Mouse (Mus musculus) hindbrain, embryonic 10.5 days (tissue): ENCODE data around the gene Zc3hav1l. TPM values are rescaled to one million over a fixed set of nuclear protein-coding genes. Genes with fewer than 3 reads are reported as not detected.
A peak's percentile ranks its signal among the peaks of the same experiment; 100 is the strongest.

Experiments
- DNase-seq: peaks from one replicate; pipeline ENCODE4 v3.0.0-alpha.2; 2017; ENCODE audit warnings: low spot score
- H3K27ac ChIP-seq: fragments of 300-500 bp; sonication (generic); 2 replicates; pipeline ENCODE4 v1.5.1; 2016; ENCODE audit warnings: mild to moderate bottlenecking, moderate library complexity
- H3K27me3 ChIP-seq: fragments of 300-500 bp; sonication (generic); 2 replicates; pipeline ENCODE4 v1.6.1; 2016; ENCODE audit warnings: mild to moderate bottlenecking; ENCODE audit not compliant: poor library complexity, insufficient read depth, severe bottlenecking
- H3K36me3 ChIP-seq: fragments of 300-500 bp; sonication (generic); 2 replicates; pipeline ENCODE4 v1.6.1; 2016; ENCODE audit warnings: mild to moderate bottlenecking, moderate library complexity
- H3K4me1 ChIP-seq: fragments of 300-500 bp; sonication (generic); replicated peaks from 2 replicates; pipeline ENCODE4 v1.6.1; 2016; ENCODE audit warnings: mild to moderate bottlenecking
- H3K4me3 ChIP-seq: fragments of 300-500 bp; sonication (generic); 2 replicates; pipeline ENCODE4 v1.5.1; 2016; ENCODE audit warnings: mild to moderate bottlenecking, moderate library complexity
- H3K9me3 ChIP-seq: fragments of 300-500 bp; sonication (generic); 2 replicates; pipeline ENCODE4 v1.6.1; 2016; ENCODE audit warnings: mild to moderate bottlenecking, moderate library complexity
- WGBS: fragments of 180-500 bp; shearing (Covaris S2); methylation state at CpG from one replicate; pipeline ENCODE4 v1.1.7; 2016; 5-methylcytosine and 5-hydroxymethylcytosine counted together
- polyA plus RNA-seq: library from polyadenylated mRNA; unstranded; fragments of >200 nt; fragmentation: Nextera tagmentation; extraction: Ambion mirVana; gene quantifications from 2 replicates; pipeline ENCODE4 v1.2.1, GENCODE M21; 2016

The Zc3hav1l gene
- polyA plus RNA-seq, 1 experiment from 2014 or later: 13.0 TPM

- Histone ChIP-seq H3K4me3 (no peak overlapping the region), H3K27me3 (no peaks in the 10 kb centered on the region)
- 95% methylated on average over 9 of the region's 9 CpGs for WGBS
Measured at GRCm38 (mm10) chr6:38320621-38321020, 21.6 kb upstream of the Zc3hav1l start.

GRCm38 (mm10) chr6:38316050-38316449 lies 17.0 kb upstream of the Zc3hav1l start:
- Histone ChIP-seq H3K9me3 (no peaks in the 10 kb centered on the region), H3K4me1 (no peaks in the 10 kb centered on the region), H3K36me3 (no peaks in the 10 kb centered on the region), H3K27me3 (no peaks in the 10 kb centered on the region), H3K4me3 (no peak overlapping the region), H3K27ac (no peak overlapping the region)
- WGBS: 87% methylated on average over 4 of the region's 4 CpGs
- DNase-seq: no peak

More at GRCm38 (mm10) chr6:38320621-38321020, 21.6 kb upstream of the Zc3hav1l start:
- H3K9me3 ChIP-seq: no peaks in the 10 kb centered on the region
- no peaks in the 10 kb centered on the region for H3K36me3 ChIP-seq
- no peak overlapping the region for H3K27ac ChIP-seq
- no peak for DNase-seq
- no peaks in the 10 kb centered on the region for H3K4me1 ChIP-seq

- Histone ChIP-seq H3K27me3 (no peaks in the 10 kb centered on the region), H3K9me3 (0 out of 2 replicates have a peak, but pooled peaks cover 2% of the 10 kb centered on the region), H3K4me1 (no peaks in the 10 kb centered on the region), H3K36me3 (no peaks in the 10 kb centered on the region), H3K27ac (no peak overlapping the region), H3K4me3 (no peak overlapping the region)
- no peak for DNase-seq
Measured at GRCm38 (mm10) chr6:38309741-38310140, 10.7 kb upstream of the Zc3hav1l start.

GRCm38 (mm10) chr6:38304981-38305380 lies 5.9 kb upstream of the Zc3hav1l start:
- H3K4me3 ChIP-seq: no peak overlapping the region
- H3K4me1 ChIP-seq: no peaks in the 10 kb centered on the region
- 72% methylated on average over 3 of the region's 3 CpGs for WGBS
- no peak for DNase-seq
- no peak overlapping the region for H3K27ac ChIP-seq
- H3K27me3 ChIP-seq: no peaks in the 10 kb centered on the region
- 0 out of 2 replicates have a peak, but pooled peaks cover 3% of the 10 kb centered on the region for H3K36me3 ChIP-seq
- 0 out of 2 replicates have a peak, but pooled peaks cover 3% of the 10 kb centered on the region for H3K9me3 ChIP-seq

GRCm38 (mm10) chr6:38298246-38298635 lies 818 bp downstream of the Zc3hav1l start:
- peaks cover 38% of the 10 kb centered on the region for H3K36me3 ChIP-seq
- WGBS: 1% methylated on average over 10 of the region's 10 CpGs
- peaks cover 20% of the 10 kb centered on the region for H3K4me1 ChIP-seq
- peak; percentile 68 for DNase-seq
- H3K4me3 ChIP-seq: peak overlapping the region; percentile 83
- peak overlapping the region; percentile 100 for H3K27ac ChIP-seq
- H3K9me3 ChIP-seq: no peaks in the 10 kb centered on the region
- no peaks in the 10 kb centered on the region for H3K27me3 ChIP-seq

- Histone ChIP-seq H3K27me3 (no peaks in the 10 kb centered on the region), H3K4me3 (peak overlapping the region; percentile 83), H3K4me1 (peaks cover 20% of the 10 kb centered on the region), H3K9me3 (no peaks in the 10 kb centered on the region), H3K27ac (peak overlapping the region; percentile 100), H3K36me3 (peaks cover 43% of the 10 kb centered on the region)
- 48% methylated on average over 12 of the region's 12 CpGs for WGBS
- DNase-seq: peak; percentile 48
Measured at GRCm38 (mm10) chr6:38297580-38298245, 1.3 kb downstream of the Zc3hav1l start.

- Histone ChIP-seq H3K27me3 (no peaks in the 10 kb centered on the region), H3K4me1 (peaks cover 14% of the 10 kb centered on the region)
Measured at GRCm38 (mm10) chr6:38293708-38294107, 5.4 kb downstream of the Zc3hav1l start.

GRCm38 (mm10) chr6:38292871-38293646 lies 6.0 kb downstream of the Zc3hav1l start:
- Histone ChIP-seq H3K9me3 (no peaks in the 10 kb centered on the region), H3K27ac (no peak overlapping the region), H3K36me3 (peaks cover 89% of the 10 kb centered on the region), H3K4me3 (no peak overlapping the region), H3K27me3 (no peaks in the 10 kb centered on the region), H3K4me1 (peaks cover 8% of the 10 kb centered on the region)
- WGBS: 45% methylated on average over 11 of the region's 11 CpGs
- DNase-seq: no peak

More at GRCm38 (mm10) chr6:38293708-38294107, 5.4 kb downstream of the Zc3hav1l start:
- Histone ChIP-seq H3K9me3 (no peaks in the 10 kb centered on the region), H3K27ac (no peak overlapping the region), H3K4me3 (no peak overlapping the region), H3K36me3 (peaks cover 82% of the 10 kb centered on the region)
- WGBS: 56% methylated on average over 3 of the region's 3 CpGs
- no peak for DNase-seq

- no peak overlapping the region for H3K4me3 ChIP-seq
- no peaks in the 10 kb centered on the region for H3K4me1 ChIP-seq
- 98% methylated on average over 19 of the region's 19 CpGs for WGBS
- DNase-seq: no peak
- no peak overlapping the region for H3K27ac ChIP-seq
- no peaks in the 10 kb centered on the region for H3K27me3 ChIP-seq
- peaks cover 21% of the 10 kb centered on the region for H3K9me3 ChIP-seq
- peaks cover 58% of the 10 kb centered on the region for H3K36me3 ChIP-seq
Measured at GRCm38 (mm10) chr6:38284422-38284821, 14.6 kb downstream of the Zc3hav1l start.

- no peaks in the 10 kb centered on the region for H3K9me3 ChIP-seq
- no peaks in the 10 kb centered on the region for H3K4me1 ChIP-seq
- no peak for DNase-seq
- no peak overlapping the region for H3K27ac ChIP-seq
- no peaks in the 10 kb centered on the region for H3K36me3 ChIP-seq
- WGBS: 76% methylated on average over 7 of the region's 7 CpGs
- no peak overlapping the region for H3K4me3 ChIP-seq
- H3K27me3 ChIP-seq: no peaks in the 10 kb centered on the region
Measured at GRCm38 (mm10) chr6:38264466-38264865, 34.6 kb downstream of the Zc3hav1l start.

- no peak for DNase-seq
- 82% methylated on average over 5 of the region's 5 CpGs for WGBS
- H3K36me3 ChIP-seq: no peaks in the 10 kb centered on the region
Measured at GRCm38 (mm10) chr6:38263393-38264159, 35.5 kb downstream of the Zc3hav1l start.

GRCm38 (mm10) chr6:38261877-38262276 lies 37.2 kb downstream of the Zc3hav1l start:
- H3K4me1 ChIP-seq: no peaks in the 10 kb centered on the region
- H3K36me3 ChIP-seq: no peaks in the 10 kb centered on the region
- DNase-seq: no peak
- H3K4me3 ChIP-seq: no peak overlapping the region
- 67% methylated on average over 4 of the region's 4 CpGs for WGBS
- no peaks in the 10 kb centered on the region for H3K9me3 ChIP-seq
- H3K27me3 ChIP-seq: no peaks in the 10 kb centered on the region
- H3K27ac ChIP-seq: no peak overlapping the region

More at GRCm38 (mm10) chr6:38263393-38264159, 35.5 kb downstream of the Zc3hav1l start:
- Histone ChIP-seq H3K4me3 (no peak overlapping the region), H3K4me1 (no peaks in the 10 kb centered on the region), H3K27me3 (no peaks in the 10 kb centered on the region), H3K27ac (no peak overlapping the region), H3K9me3 (no peaks in the 10 kb centered on the region)
